In the genomic region with DNA sequence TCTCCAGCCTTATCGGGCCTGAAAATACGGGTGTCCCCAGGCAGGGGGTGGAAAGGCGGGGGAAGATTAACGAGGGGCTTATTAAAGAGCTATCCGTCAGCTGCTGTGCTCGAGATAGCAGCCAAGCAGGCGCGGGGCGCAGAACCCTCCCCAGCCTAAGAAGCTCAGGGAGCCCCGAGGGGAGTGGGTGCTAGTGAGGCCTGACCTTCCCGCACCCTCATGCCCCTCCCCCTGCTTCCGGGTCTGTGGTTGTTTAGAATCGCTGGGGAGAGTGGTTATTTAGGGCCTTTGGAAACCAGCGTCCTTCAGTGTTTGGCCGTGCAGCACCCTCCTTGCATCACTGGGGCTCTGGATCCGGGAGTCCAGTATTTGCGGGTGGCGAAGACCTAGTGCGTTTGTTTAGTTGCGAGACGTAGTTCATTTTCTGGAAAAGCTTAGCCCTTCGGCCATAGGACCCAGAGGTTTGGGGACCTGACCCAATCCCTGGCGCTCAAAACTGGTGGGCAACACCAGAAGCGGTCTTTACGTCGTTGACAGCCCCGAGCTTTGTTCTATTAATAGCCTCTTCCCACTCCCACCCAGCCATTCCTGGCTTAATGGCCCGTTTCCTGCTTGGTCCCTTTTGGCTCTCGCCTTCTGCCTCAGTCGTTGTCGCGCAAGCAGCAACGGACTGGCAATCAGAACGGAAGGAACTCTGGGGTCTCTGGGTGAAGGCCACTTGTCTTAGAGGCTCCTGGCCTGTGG, we compare ENCODE assay signal across 8 mouse cellular contexts. TPM values are rescaled to one million over a fixed set of nuclear protein-coding genes. Genes with fewer than 3 reads are reported as not detected.
A peak's percentile ranks its signal among the peaks of the same experiment; 100 is the strongest.
DNase-seq lines count a peak whose midpoint lies in the region; ATAC-seq and TF ChIP-seq lines count a peak whose summit lies in the region.

No protein-coding gene starts in this region.

- ATAC-seq in forebrain, postnatal 0 days, result peak; percentile 14; the same call in 1 of the 2 replicates
- ATAC-seq in liver, postnatal 0 days, result no peak

- TF ChIP-seq CTCF in E14TG2a.4 (conservative IDR thresholded peaks at IDR 0.05; ENCODE audit: low read length), result no peak
- no peak for TF ChIP-seq CTCF in forebrain, postnatal 0 days (IDR thresholded peaks at IDR 0.05; ENCODE audit: low read depth)
- TF ChIP-seq CTCF in liver, postnatal 0 days (IDR thresholded peaks at IDR 0.05; ENCODE audit: low read depth), result no peak

- WGBS in forebrain, postnatal 0 days, result 3% methylated on average over 34 of the region's 34 CpGs
- 1% methylated on average over 34 of the region's 34 CpGs for WGBS in liver, postnatal 0 days (ENCODE audit: insufficient replicate concordance)

- H3K36me3 ChIP-seq in E14TG2a.4 (ENCODE audit: insufficient read depth, low read length), result peaks cover 38% of the 10 kb centered on the region
- H3K36me3 ChIP-seq in forebrain, postnatal 0 days (ENCODE audit: insufficient read depth), result no peaks in the 10 kb centered on the region
- no peaks in the 10 kb centered on the region for H3K36me3 ChIP-seq in liver, postnatal 0 days (replicated peaks; ENCODE audit: insufficient read depth, low read length)

- TF ChIP-seq EP300 in liver, postnatal 0 days (IDR thresholded peaks at IDR 0.05; ENCODE audit: low read depth), result no peak

- peak; percentile 46 to 51 for DNase-seq in cerebellum, postnatal 10 days
- DNase-seq in cerebellum, adult 11-12 months, result no peak
- peak; percentile 57 for DNase-seq in forebrain, postnatal 0 days
- DNase-seq in liver, postnatal 0 days, result no peak
- DNase-seq in urinary bladder, postnatal 36 days (ENCODE audit: low spot score in 2 of 2), result no peak
- DNase-seq in adipocyte (ENCODE audit: low spot score), result no peak
- DNase-seq in left cerebral cortex, postnatal 10 days (ENCODE audit: extremely low spot score in 1 of 2, low spot score in 2 of 2), result no peak

- peak overlapping the region; percentile 74 for H3K9ac ChIP-seq in forebrain, postnatal 0 days
- H3K9ac ChIP-seq in liver, postnatal 0 days (replicated peaks), result no peak overlapping the region

- H3K27ac ChIP-seq in forebrain, postnatal 0 days (ENCODE audit: low read depth, low read length), result peak overlapping the region; percentile 64
- no peak overlapping the region for H3K27ac ChIP-seq in liver, postnatal 0 days (ENCODE audit: low read depth)

- H3K27me3 ChIP-seq in E14TG2a.4 (ENCODE audit: insufficient read depth, low read length), result peaks cover 94% of the 10 kb centered on the region
- peaks cover 39% of the 10 kb centered on the region for H3K27me3 ChIP-seq in forebrain, postnatal 0 days (ENCODE audit: insufficient read depth, low read length)
- peaks cover 74% of the 10 kb centered on the region for H3K27me3 ChIP-seq in liver, postnatal 0 days (ENCODE audit: insufficient read depth, low read length)

- H3K4me2 ChIP-seq in forebrain, postnatal 0 days (ENCODE audit: low read depth), result peak overlapping the region; percentile 60
- H3K4me2 ChIP-seq in liver, postnatal 0 days (ENCODE audit: low read depth, low read length), result peak overlapping the region; percentile 54

- H3K4me3 ChIP-seq in E14TG2a.4 (replicated peaks; ENCODE audit: low read length), result peak overlapping the region; percentile 69
- peak overlapping the region; percentile 54 for H3K4me3 ChIP-seq in forebrain, postnatal 0 days (ENCODE audit: low read depth, low read length)
- peak overlapping the region; percentile 19 for H3K4me3 ChIP-seq in liver, postnatal 0 days (ENCODE audit: low read depth, low read length)

- H3K4me1 ChIP-seq in E14TG2a.4 (replicated peaks; ENCODE audit: low read depth, low read length), result peaks cover 70% of the 10 kb centered on the region
- peaks cover 7% of the 10 kb centered on the region for H3K4me1 ChIP-seq in forebrain, postnatal 0 days (ENCODE audit: insufficient read depth)
- H3K4me1 ChIP-seq in liver, postnatal 0 days (ENCODE audit: insufficient read depth), result peaks cover 8% of the 10 kb centered on the region

- intact Hi-C loops in left cerebral cortex, postnatal 10 days (cut with DNase I), result loop anchor here (5.0 to 10.0 kb wide), 3 partner anchors 94 to 966 kb away; a partner anchor contains a TSS

- H3K9me3 ChIP-seq in E14TG2a.4 (ENCODE audit: low read length), result no peaks in the 10 kb centered on the region
- no peaks in the 10 kb centered on the region for H3K9me3 ChIP-seq in forebrain, postnatal 0 days (ENCODE audit: low read length)
- no peaks in the 10 kb centered on the region for H3K9me3 ChIP-seq in liver, postnatal 0 days (ENCODE audit: low read length)

RNA-seq across cellular contexts. Expression of a gene that starts 15.5 kb away (rescaled TPM):
- 94.7 and 135 TPM in 2 replicates for total RNA-seq in forebrain, postnatal 0 days (2014; rRNA removed)
- polyA plus RNA-seq in forebrain, postnatal 0 days (2015; fragmentation: Nextera tagmentation; extraction: Ambion mirVana), result 89.5 and 122 TPM in 2 replicates
- 0.04 TPM in 1 of 2 replicates, not detected in the other for polyA plus RNA-seq in liver, postnatal 0 days (2015; fragmentation: Nextera tagmentation; extraction: Ambion mirVana)
- total RNA-seq in left cerebral cortex, postnatal 10 days (2021), result 100 to 1,000 TPM; 162 to 165 TPM

RNA-seq across cellular contexts. Expression of a gene that starts 59.8 kb away (rescaled TPM):
- total RNA-seq in forebrain, postnatal 0 days (2014; rRNA removed), result 0.81 and 1.4 TPM in 2 replicates
- polyA plus RNA-seq in forebrain, postnatal 0 days (2015; fragmentation: Nextera tagmentation; extraction: Ambion mirVana), result 1.8 and 3.8 TPM in 2 replicates
- not detected in 2 replicates for polyA plus RNA-seq in liver, postnatal 0 days (2015; fragmentation: Nextera tagmentation; extraction: Ambion mirVana)
- total RNA-seq in left cerebral cortex, postnatal 10 days (2021), result 1 to 10 TPM in 1 of 2 experiments, under 1 TPM in 1; 0.49 to 1.6 TPM

Comparison
In these comparisons a context has a peak if more than half of its experiments do, and no peak if none do; other contexts are left out.
1. DNase-seq: peak in cerebellum, postnatal 10 days (2 of 2) and forebrain, postnatal 0 days (single experiment); none in cerebellum, adult 11-12 months (single experiment), liver, postnatal 0 days (single experiment), urinary bladder, postnatal 36 days (0 of 2), adipocyte (single experiment) and left cerebral cortex, postnatal 10 days (0 of 2).
2. H3K4me3 ChIP-seq: peak in every context shown above with its lines; median percentile 69 in E14TG2a.4; 54 in forebrain, postnatal 0 days; 19 in liver, postnatal 0 days.